10 mouse cellular contexts compared by ENCODE assay signal in genomic region chr1:121215843-121216242, GRCm38 (mm10).
DNase-seq lines count a peak whose midpoint lies in the region; ATAC-seq and TF ChIP-seq lines count a peak whose summit lies in the region.
"Had no signal": no experiment of that assay in that cellular context is flagged by ENCODE, and none has a peak within 500 bp of the region (broad histone marks: within the 10 kb centered on the region; RNA-seq: fewer than 3 reads in every experiment).

No protein-coding gene starts in this region.

- no peak for ATAC-seq in forebrain, postnatal 0 days
- ATAC-seq in forebrain, embryonic 15.5 days (replicated peaks): no peak
- ATAC-seq in lung, embryonic 14.5 days (ENCODE audit: insufficient read depth): no peak

- no peak overlapping the region for H3K4me3 ChIP-seq in forebrain, postnatal 0 days (ENCODE audit: low read depth, low read length)
- H3K4me3 ChIP-seq in forebrain, embryonic 15.5 days: no peak overlapping the region
- H3K4me3 ChIP-seq in lung, embryonic 14.5 days (ENCODE audit: low read depth, low read length): no peak overlapping the region
- H3K4me3 ChIP-seq: heart, embryonic 13.5 days; limb, embryonic 15.5 days had no signal

- H3K4me1 ChIP-seq in forebrain, postnatal 0 days (ENCODE audit: insufficient read depth): no peaks in the 10 kb centered on the region
- no peaks in the 10 kb centered on the region for H3K4me1 ChIP-seq in forebrain, embryonic 15.5 days
- H3K4me1 ChIP-seq in lung, embryonic 14.5 days (ENCODE audit: insufficient read depth): no peaks in the 10 kb centered on the region
- H3K4me1 ChIP-seq: heart, embryonic 13.5 days; limb, embryonic 15.5 days had no signal

- 17% methylated on average over 2 of the region's 2 CpGs for WGBS in forebrain, postnatal 0 days
- WGBS in forebrain, embryonic 15.5 days: 23% methylated on average over 2 of the region's 2 CpGs
- WGBS in lung, embryonic 14.5 days: 18% methylated on average over 2 of the region's 2 CpGs

- no peaks in the 10 kb centered on the region for H3K9me3 ChIP-seq in forebrain, postnatal 0 days (ENCODE audit: low read length)
- H3K9me3 ChIP-seq in forebrain, embryonic 15.5 days: no peaks in the 10 kb centered on the region
- H3K9me3 ChIP-seq in lung, embryonic 14.5 days (ENCODE audit: low read depth, low read length): no peaks in the 10 kb centered on the region
- H3K9me3 ChIP-seq: heart, embryonic 13.5 days; limb, embryonic 15.5 days had no signal

- H3K27me3 ChIP-seq in forebrain, postnatal 0 days (ENCODE audit: insufficient read depth, low read length): no peaks in the 10 kb centered on the region
- H3K27me3 ChIP-seq in forebrain, embryonic 15.5 days: no peaks in the 10 kb centered on the region
- H3K27me3 ChIP-seq in lung, embryonic 14.5 days (ENCODE audit: insufficient read depth, low read length): no peaks in the 10 kb centered on the region
- H3K27me3 ChIP-seq: heart, embryonic 13.5 days; limb, embryonic 15.5 days had no signal

- DNase-seq in forebrain, postnatal 0 days: peak; percentile 24
- peak; percentile 30 for DNase-seq in lung, embryonic 14.5 days
- no peak for DNase-seq in lung, postnatal 14 days
- peak; percentile 64 for DNase-seq in NIH3T3 (ENCODE audit: low read depth)
- DNase-seq in kidney, postnatal 4 days: peak; percentile 24 to 26
- DNase-seq in thymus, adult 18-20 months: no peak
- no peak for DNase-seq in urinary bladder, postnatal 4 days (ENCODE audit: low spot score in 2 of 2)

- H3K4me2 ChIP-seq in forebrain, postnatal 0 days (ENCODE audit: low read depth): no peak overlapping the region
- no peak overlapping the region for H3K4me2 ChIP-seq in forebrain, embryonic 15.5 days (replicated peaks)
- no peak overlapping the region for H3K4me2 ChIP-seq in lung, embryonic 14.5 days
- H3K4me2 ChIP-seq: heart, embryonic 13.5 days; limb, embryonic 15.5 days had no signal

- no peaks in the 10 kb centered on the region for H3K36me3 ChIP-seq in forebrain, postnatal 0 days (ENCODE audit: insufficient read depth)
- H3K36me3 ChIP-seq in forebrain, embryonic 15.5 days: no peaks in the 10 kb centered on the region
- H3K36me3 ChIP-seq in lung, embryonic 14.5 days (ENCODE audit: insufficient read depth): no peaks in the 10 kb centered on the region
- H3K36me3 ChIP-seq: heart, embryonic 13.5 days; limb, embryonic 15.5 days had no signal

- TF ChIP-seq CTCF in forebrain, postnatal 0 days (IDR thresholded peaks at IDR 0.05; ENCODE audit: low read depth): peak; percentile 59
- TF ChIP-seq CTCF in lung, embryonic 14.5 days (IDR thresholded peaks at IDR 0.05; ENCODE audit: low read depth): peak; percentile 49

- H3K27ac ChIP-seq in forebrain, postnatal 0 days (ENCODE audit: low read depth, low read length): no peak overlapping the region
- no peak overlapping the region for H3K27ac ChIP-seq in forebrain, embryonic 15.5 days (replicated peaks)
- no peak overlapping the region for H3K27ac ChIP-seq in lung, embryonic 14.5 days (ENCODE audit: low read depth)
- H3K27ac ChIP-seq: heart, embryonic 13.5 days; limb, embryonic 15.5 days had no signal

- no peak overlapping the region for H3K9ac ChIP-seq in forebrain, postnatal 0 days
- no peak overlapping the region for H3K9ac ChIP-seq in forebrain, embryonic 15.5 days (replicated peaks)
- H3K9ac ChIP-seq in lung, embryonic 14.5 days: no peak overlapping the region
- H3K9ac ChIP-seq: heart, embryonic 13.5 days; limb, embryonic 15.5 days had no signal

Comparison
In these comparisons a context has a peak if more than half of its experiments do, and no peak if none do; other contexts are left out.
1. DNase-seq: peak in forebrain, postnatal 0 days (single experiment), lung, embryonic 14.5 days (single experiment), NIH3T3 (single experiment) and kidney, postnatal 4 days (2 of 2); none in lung, postnatal 14 days (single experiment), thymus, adult 18-20 months (0 of 2) and urinary bladder, postnatal 4 days (0 of 2).